Comparison of ENCODE assay signal across 8 mouse cellular contexts in the genomic region with DNA sequence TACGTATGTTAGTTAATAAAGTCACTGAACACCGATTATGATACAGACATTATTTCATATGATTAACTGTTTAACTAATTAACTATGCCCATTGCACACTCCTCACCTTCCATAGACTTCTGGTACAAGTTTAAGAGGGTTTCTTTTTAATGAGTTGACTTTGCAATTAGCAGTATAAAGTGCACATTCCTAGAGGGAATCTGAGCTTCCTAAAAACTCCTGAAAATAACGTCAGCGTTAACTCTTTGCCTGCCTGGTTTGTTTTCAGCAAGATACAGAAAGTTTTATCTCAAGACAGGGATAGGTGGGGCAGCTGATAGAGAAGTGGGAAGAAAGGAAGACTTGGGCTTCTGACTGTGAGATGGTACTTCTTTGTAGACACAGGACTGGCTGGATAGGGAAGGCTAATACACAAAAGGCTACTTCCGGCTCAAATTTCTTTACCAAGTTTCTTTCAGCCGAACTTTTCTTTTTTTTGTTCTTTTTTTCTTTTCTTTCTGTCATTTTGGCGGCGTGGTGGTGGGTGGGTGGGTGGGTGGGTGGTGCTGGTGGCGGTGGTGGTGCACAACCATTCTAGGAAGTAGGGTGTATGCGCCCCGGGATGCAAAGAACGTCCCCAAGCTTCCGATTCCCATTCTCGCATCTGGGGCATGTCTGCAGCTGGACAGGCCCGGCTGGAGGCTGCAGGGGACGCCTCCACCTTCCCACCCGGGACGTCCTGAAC. TPM values are rescaled to one million over a fixed set of nuclear protein-coding genes. Genes with fewer than 3 reads are reported as not detected.
DNase-seq lines count a peak whose midpoint lies in the region; ATAC-seq lines count a peak whose summit lies in the region.

A gene (plus strand): TSS at position 241 of the 724 bp plus-strand sequence.

- H3K4me3 ChIP-seq in kidney, embryonic 16.5 days (ENCODE audit: low read length): peak within 1 kb of the TSS; percentile 71
- peak within 1 kb of the TSS; percentile 67 for H3K4me3 ChIP-seq in intestine, embryonic 15.5 days (replicated peaks)
- peak within 1 kb of the TSS; percentile 75 for H3K4me3 ChIP-seq in neural tube, embryonic 12.5 days

- H3K9ac ChIP-seq in kidney, embryonic 16.5 days (replicated peaks; ENCODE audit: low read length): peak within 1 kb of the TSS; percentile 87
- peak within 1 kb of the TSS; percentile 67 for H3K9ac ChIP-seq in intestine, embryonic 15.5 days
- H3K9ac ChIP-seq in neural tube, embryonic 12.5 days: peak within 1 kb of the TSS; percentile 84

- H3K4me2 ChIP-seq in kidney, embryonic 16.5 days (replicated peaks; ENCODE audit: low read depth, low read length): peak within 1 kb of the TSS; percentile 66
- peak within 1 kb of the TSS; percentile 76 for H3K4me2 ChIP-seq in intestine, embryonic 15.5 days (replicated peaks)
- peak within 1 kb of the TSS; percentile 69 for H3K4me2 ChIP-seq in neural tube, embryonic 12.5 days (replicated peaks)

- ATAC-seq in kidney, embryonic 16.5 days (ENCODE audit: low FRiP score, low TSS enrichment): peak; percentile 55
- peak; percentile 64 for ATAC-seq in intestine, embryonic 15.5 days
- ATAC-seq in neural tube, embryonic 12.5 days (ENCODE audit: low FRiP score, low read depth): peak; percentile 55

- H3K9me3 ChIP-seq in kidney, embryonic 16.5 days (ENCODE audit: low read length): no peaks in the 10 kb centered on the region
- H3K9me3 ChIP-seq in intestine, embryonic 15.5 days: no peaks in the 10 kb centered on the region
- H3K9me3 ChIP-seq in neural tube, embryonic 12.5 days: no peaks in the 10 kb centered on the region

- no peak for DNase-seq in kidney, postnatal 4 days
- peak; percentile 27 for DNase-seq in embryo, embryonic 11 days
- no peak for DNase-seq in layer of hippocampus, adult 11-12 months (ENCODE audit: low spot score)
- no peak for DNase-seq in adrenal gland, adult 8-10 months
- DNase-seq in layer of hippocampus, postnatal 10 days (ENCODE audit: low spot score in 2 of 2): no peak

- no peaks in the 10 kb centered on the region for H3K36me3 ChIP-seq in kidney, embryonic 16.5 days (ENCODE audit: insufficient read depth, low read length)
- H3K36me3 ChIP-seq in intestine, embryonic 15.5 days: no peaks in the 10 kb centered on the region
- no peaks in the 10 kb centered on the region for H3K36me3 ChIP-seq in neural tube, embryonic 12.5 days

- H3K4me1 ChIP-seq in kidney, embryonic 16.5 days (ENCODE audit: insufficient read depth, low read length): 0 out of 2 replicates have a peak, but pooled peaks cover 6% of the 10 kb centered on the region
- H3K4me1 ChIP-seq in intestine, embryonic 15.5 days (replicated peaks): no peaks in the 10 kb centered on the region
- 0 out of 2 replicates have a peak, but pooled peaks cover 3% of the 10 kb centered on the region for H3K4me1 ChIP-seq in neural tube, embryonic 12.5 days

- H3K27ac ChIP-seq in kidney, embryonic 16.5 days (ENCODE audit: low read length): peak within 1 kb of the TSS; percentile 82
- peak within 1 kb of the TSS; percentile 57 for H3K27ac ChIP-seq in intestine, embryonic 15.5 days
- no peak within 1 kb of the TSS for H3K27ac ChIP-seq in neural tube, embryonic 12.5 days

- 7% methylated on average over 18 of the region's 18 CpGs for WGBS in kidney, embryonic 16.5 days
- WGBS in intestine, embryonic 15.5 days: 10% methylated on average over 18 of the region's 18 CpGs
- WGBS in neural tube, embryonic 12.5 days: 11% methylated on average over 18 of the region's 18 CpGs

- H3K27me3 ChIP-seq in kidney, embryonic 16.5 days (ENCODE audit: insufficient read depth, low read length): no peaks in the 10 kb centered on the region
- H3K27me3 ChIP-seq in intestine, embryonic 15.5 days (replicated peaks): no peaks in the 10 kb centered on the region
- H3K27me3 ChIP-seq in neural tube, embryonic 12.5 days (replicated peaks): no peaks in the 10 kb centered on the region

RNA-seq across cellular contexts. Expression of the gene that starts here (rescaled TPM):
- polyA plus RNA-seq in kidney, embryonic 16.5 days (2015; fragmentation: Nextera tagmentation; extraction: Ambion mirVana): 5.9 and 6.6 TPM in 2 replicates
- 5.7 and 6.0 TPM in 2 replicates for polyA plus RNA-seq in intestine, embryonic 15.5 days (2015; fragmentation: Nextera tagmentation; extraction: Ambion mirVana)
- 3.0 and 3.4 TPM in 2 replicates for polyA plus RNA-seq in neural tube, embryonic 12.5 days (2016; fragmentation: Nextera tagmentation; extraction: Ambion mirVana)
- 1 to 10 TPM; 1.1 to 2.0 (median 1.7) TPM for total RNA-seq in adrenal gland, adult 8-10 months (2022)
- 1 to 10 TPM in 1 of 2 experiments, under 1 TPM in 1; 0.60 to 1.1 TPM for total RNA-seq in layer of hippocampus, postnatal 10 days (2021)
